Mouse (Mus musculus) spleen, adult 2 months (tissue): ENCODE measurements around the gene Spock2.

Experiments used
- CTCF ChIP-seq: fragments of 200-500 bp; IDR thresholded peaks from 2 replicates; pipeline ENCODE4 v1.5.1; 2011; ENCODE audit warnings: mild to moderate bottlenecking, inconsistent platforms; ENCODE audit not compliant: insufficient read depth, insufficient read length, insufficient replicate concordance; ENCODE audit errors: extremely low read depth
- POLR2A ChIP-seq: fragments of 200-500 bp; IDR thresholded peaks from 2 replicates; pipeline ENCODE4 v1.6.1; 2011; ENCODE audit warnings: low read depth, low read length, inconsistent platforms

- TF ChIP-seq CTCF (no peak), POLR2A (no peak)
These were observed 9.5 kb downstream of the Spock2 start for GRCm38 (mm10) chr10:60115345-60116185.
